Mouse (Mus musculus): ENCODE results near the gene Abhd16b. TPM values are rescaled to one million over a fixed set of nuclear protein-coding genes. Genes with fewer than 3 reads are reported as not detected.
"Not testable (repeated sequence)": the region's sequence is repeated elsewhere in the genome, so short reads cannot be mapped to it uniquely, and the experiment has no call there.

Gene Abhd16b
- polyA plus RNA-seq, 1 experiment: not detected

DNA sequence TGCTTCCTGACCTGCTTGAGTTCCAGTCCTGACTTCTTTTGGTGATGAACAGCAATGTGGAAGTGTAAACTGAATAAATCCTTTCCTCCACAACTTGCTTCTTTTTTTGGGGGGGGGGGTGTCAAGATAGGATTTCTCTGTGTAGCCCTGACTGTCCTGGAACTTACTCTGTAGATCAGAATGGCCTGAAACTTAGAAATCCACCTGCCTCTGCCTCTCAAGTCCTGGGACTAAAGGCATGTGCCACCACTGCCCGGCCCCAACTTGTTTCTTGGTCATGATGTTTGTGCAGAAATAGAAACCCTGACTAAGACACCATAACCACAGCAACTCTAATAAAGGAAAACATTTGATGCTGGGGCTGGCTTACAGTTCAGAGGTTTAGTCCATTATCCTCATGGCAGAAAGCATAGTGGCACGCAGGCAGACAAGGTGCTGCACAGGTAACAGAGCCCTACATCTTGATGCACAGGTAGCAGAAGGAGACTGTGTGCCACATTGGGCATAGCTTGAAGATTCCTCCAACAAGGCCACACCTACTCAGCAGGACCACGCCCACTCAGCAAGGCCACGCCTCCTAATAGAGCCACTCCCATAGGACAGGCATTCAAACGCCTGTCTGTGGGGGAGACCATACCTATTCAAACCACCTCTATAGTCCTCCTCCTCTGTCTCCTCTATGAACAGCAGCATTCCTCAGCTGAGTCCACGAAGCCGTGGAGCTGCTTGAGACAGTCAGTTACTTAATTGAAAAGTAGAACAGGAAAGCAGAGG lies 1.4 kb upstream of the Abhd16b start:
- TF ChIP-seq POLR2A (IDR thresholded peaks at IDR 0.05; ENCODE audit: borderline replicate concordance, insufficient read depth, low read length) (no peak), CTCF (IDR thresholded peaks at IDR 0.05; ENCODE audit: borderline replicate concordance, insufficient read depth, low read depth, low read length) (no peak)
- 42% methylated on average over 7 of the region's 7 CpGs for whole genome bisulfite sequencing
- Histone ChIP-seq H3K27ac (ENCODE audit: insufficient read depth, low read length) (no peak overlapping the region), H3K27me3 (ENCODE audit: control insufficient read depth, insufficient read depth, low read length) (no peaks in the 10 kb centered on the region), H3K4me1 (ENCODE audit: control insufficient read depth, insufficient read depth, low read length) (peaks cover 11% of the 10 kb centered on the region), H3K4me3 (replicated peaks; ENCODE audit: insufficient read depth, low read depth, low read length) (no peak overlapping the region)
- no peak for DNase-seq

DNA sequence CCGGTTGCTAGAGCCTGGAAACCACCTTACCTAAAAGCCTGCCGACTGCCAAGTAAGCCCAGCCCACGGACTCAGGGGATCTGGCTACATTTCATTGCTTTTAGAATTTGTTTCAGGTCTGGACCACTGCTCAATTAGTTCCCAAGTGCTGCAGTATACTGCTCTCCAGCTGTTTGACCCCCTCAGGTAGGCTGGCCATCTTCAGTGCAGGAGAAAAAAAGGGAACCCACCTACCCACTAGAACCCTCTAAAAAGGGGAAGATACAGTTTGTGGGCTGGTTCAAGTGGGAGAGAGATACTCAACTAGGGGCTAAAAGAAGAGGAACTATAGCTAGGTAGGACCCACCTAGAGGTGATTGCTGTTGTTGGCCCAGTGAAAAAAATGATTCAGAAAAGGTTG lies 800 bp upstream of the Abhd16b start:
- Histone ChIP-seq H3K4me3 (replicated peaks; ENCODE audit: insufficient read depth, low read depth, low read length) (no peak overlapping the region), H3K27me3 (ENCODE audit: control insufficient read depth, insufficient read depth, low read length) (no peaks in the 10 kb centered on the region), H3K4me1 (ENCODE audit: control insufficient read depth, insufficient read depth, low read length) (peaks cover 11% of the 10 kb centered on the region), H3K27ac (ENCODE audit: insufficient read depth, low read length) (no peak overlapping the region)
- DNase-seq: no peak
- no peak for TF ChIP-seq CTCF (IDR thresholded peaks at IDR 0.05; ENCODE audit: borderline replicate concordance, insufficient read depth, low read depth, low read length)
- WGBS: 64% methylated on average over 3 of the region's 3 CpGs

DNA sequence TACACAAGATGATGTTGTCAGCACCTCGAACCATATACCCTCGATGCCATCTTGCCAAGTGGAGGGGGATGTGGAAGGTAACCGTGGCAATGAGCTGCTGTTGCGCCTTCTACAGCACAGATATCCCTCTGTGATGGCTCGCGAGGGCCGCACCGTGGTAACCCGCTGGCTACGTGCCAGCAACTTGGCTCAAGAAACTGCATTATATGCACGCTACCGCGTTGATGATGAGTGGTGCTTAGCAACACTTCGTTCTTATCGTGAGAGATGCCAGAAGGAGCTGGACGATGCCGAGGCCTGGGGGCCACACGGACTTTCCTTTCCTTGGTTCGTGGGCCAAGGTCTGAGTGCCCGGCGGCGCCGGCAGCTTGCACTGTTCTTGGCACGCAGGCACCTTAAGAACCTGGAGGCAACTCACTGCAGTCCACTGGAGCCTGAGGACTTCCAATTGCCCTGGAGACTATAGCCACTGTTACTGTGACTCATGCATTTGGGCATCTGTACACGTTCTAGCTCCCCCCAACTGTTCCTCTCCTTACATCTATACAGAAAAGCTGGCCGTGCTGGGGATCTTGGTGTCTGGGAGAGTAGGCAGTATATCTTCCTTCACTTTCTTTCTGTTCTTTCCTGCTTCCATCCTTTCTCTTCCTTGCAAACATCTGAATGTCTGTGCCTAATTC lies 1.4 kb downstream of the Abhd16b start:
- WGBS: 12% methylated on average over 26 of the region's 26 CpGs

DNA sequence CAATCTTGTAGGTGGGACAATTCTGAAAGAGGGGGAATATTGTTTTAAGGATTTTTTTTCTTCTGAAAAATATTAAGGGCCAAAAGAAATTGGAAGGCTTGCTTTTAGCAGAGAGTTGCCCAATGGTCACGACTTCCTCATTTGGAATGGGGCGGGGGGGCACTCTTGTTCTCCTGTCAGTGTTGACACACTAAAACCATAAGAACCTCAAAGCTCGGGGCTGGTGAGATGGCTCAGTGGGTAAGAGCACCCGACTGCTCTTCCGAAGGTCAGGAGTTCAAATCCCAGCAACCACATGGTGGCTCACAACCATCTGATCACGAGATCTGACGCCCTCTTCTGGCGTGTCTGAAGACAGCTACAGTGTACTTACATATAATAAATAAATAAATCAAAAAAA lies 2.8 kb downstream of the Abhd16b start:
- not testable (repeated sequence) for H3K27me3 ChIP-seq (ENCODE audit: control insufficient read depth, insufficient read depth, low read length); H3K27ac ChIP-seq (ENCODE audit: insufficient read depth, low read length); DNase-seq; H3K4me3 ChIP-seq (replicated peaks; ENCODE audit: insufficient read depth, low read depth, low read length)
- WGBS: 48% methylated on average over 8 of the region's 8 CpGs
- H3K4me1 ChIP-seq (ENCODE audit: control insufficient read depth, insufficient read depth, low read length): peaks cover 11% of the 10 kb centered on the region

More for the DNA sequence above, 1.4 kb downstream of the Abhd16b start:
- TF ChIP-seq CTCF (IDR thresholded peaks at IDR 0.05; ENCODE audit: borderline replicate concordance, insufficient read depth, low read depth, low read length) (no peak), POLR2A (IDR thresholded peaks at IDR 0.05; ENCODE audit: borderline replicate concordance, insufficient read depth, low read length) (no peak)
- Histone ChIP-seq H3K27ac (ENCODE audit: insufficient read depth, low read length) (no peak overlapping the region), H3K27me3 (ENCODE audit: control insufficient read depth, insufficient read depth, low read length) (no peaks in the 10 kb centered on the region), H3K4me3 (replicated peaks; ENCODE audit: insufficient read depth, low read depth, low read length) (no peak overlapping the region), H3K4me1 (ENCODE audit: control insufficient read depth, insufficient read depth, low read length) (peaks cover 11% of the 10 kb centered on the region)
- DNase-seq: peak in 1 of 2 experiments; percentile 37

DNA sequence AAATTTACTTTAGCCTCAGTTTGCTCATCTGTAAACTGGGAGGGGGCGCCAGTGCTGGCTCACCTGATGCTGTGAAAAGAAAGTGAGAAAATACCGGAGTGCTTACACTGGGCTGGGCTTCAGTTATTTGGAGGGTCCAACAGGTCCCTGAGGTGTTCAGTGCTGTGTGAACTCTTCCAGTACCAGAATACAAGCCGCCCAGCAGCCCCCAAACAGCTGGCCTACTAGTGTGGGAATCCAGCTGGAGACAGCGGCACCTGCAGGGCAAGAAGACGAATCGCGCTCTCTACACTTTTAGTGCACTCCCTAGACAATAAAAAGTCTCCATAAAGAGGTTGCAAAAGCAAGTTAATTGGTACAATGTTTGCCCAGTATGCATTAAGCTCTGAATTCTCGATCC lies 3.3 kb downstream of the Abhd16b start:
- 13% methylated on average over 8 of the region's 8 CpGs for WGBS
- DNase-seq: peak; percentile 43 to 45
- H3K4me1 ChIP-seq (ENCODE audit: control insufficient read depth, insufficient read depth, low read length): peaks cover 11% of the 10 kb centered on the region

DNA sequence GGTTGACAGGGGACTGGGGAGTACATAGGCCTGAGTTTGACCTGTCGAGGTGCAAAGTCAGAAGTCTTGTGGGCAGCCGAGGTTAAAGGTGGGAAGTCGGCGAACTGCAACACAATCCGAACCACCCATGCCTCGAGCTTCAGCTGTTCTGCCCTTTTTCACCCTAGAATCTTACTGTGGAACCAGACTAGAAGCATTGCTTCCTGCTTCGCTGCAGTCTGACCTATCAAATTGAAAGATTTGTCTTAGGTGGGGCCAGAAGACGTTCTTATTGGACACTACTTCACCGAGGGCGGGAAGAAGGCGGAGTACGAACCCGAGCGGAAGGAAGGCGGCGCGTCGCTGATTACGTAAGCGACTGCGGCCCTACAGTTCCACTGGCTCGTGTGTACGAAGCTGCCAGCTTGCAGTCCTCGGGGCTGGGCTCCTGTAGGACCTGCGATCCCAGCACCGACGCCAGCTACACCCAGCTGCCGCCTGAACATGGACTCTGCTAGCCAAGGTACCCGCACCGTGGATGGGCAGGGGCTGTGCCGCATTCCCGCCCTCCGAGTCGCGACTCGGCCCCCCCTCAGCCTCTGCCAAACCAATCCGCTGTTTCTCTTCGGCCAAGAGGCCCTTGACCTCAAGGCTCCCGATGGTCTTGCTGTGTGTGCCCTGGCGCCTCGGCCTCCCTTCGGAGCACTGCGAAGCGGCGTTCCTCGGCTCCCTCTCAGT lies 4.0 kb downstream of the Abhd16b start, which contains the start of gene Tpd52l2:
TSS of gene Tpd52l2 (plus strand) at position 312 of the 717 bp plus-strand sequence.
- WGBS: under 1% methylated on average over 46 of the region's 46 CpGs
- DNase-seq: peak; percentile 92 to 96
- H3K4me1 ChIP-seq (ENCODE audit: control insufficient read depth, insufficient read depth, low read length): peaks cover 11% of the 10 kb centered on the region
- peak within 1 kb of the TSS; percentile 54 for H3K27ac ChIP-seq (ENCODE audit: insufficient read depth, low read length)
- H3K27me3 ChIP-seq (ENCODE audit: control insufficient read depth, insufficient read depth, low read length): no peaks in the 10 kb centered on the region
- peak; percentile 85 for TF ChIP-seq POLR2A (IDR thresholded peaks at IDR 0.05; ENCODE audit: borderline replicate concordance, insufficient read depth, low read length)
- TF ChIP-seq CTCF (IDR thresholded peaks at IDR 0.05; ENCODE audit: borderline replicate concordance, insufficient read depth, low read depth, low read length): no peak
- peak within 1 kb of the TSS; percentile 78 for H3K4me3 ChIP-seq (replicated peaks; ENCODE audit: insufficient read depth, low read depth, low read length)

More for the DNA sequence above, 3.3 kb downstream of the Abhd16b start:
- Histone ChIP-seq H3K27ac (ENCODE audit: insufficient read depth, low read length) (peak overlapping the region; percentile 43; the same call in 1 of the 2 replicates), H3K4me3 (replicated peaks; ENCODE audit: insufficient read depth, low read depth, low read length) (peak overlapping the region; percentile 78), H3K27me3 (ENCODE audit: control insufficient read depth, insufficient read depth, low read length) (no peaks in the 10 kb centered on the region)
- TF ChIP-seq POLR2A (IDR thresholded peaks at IDR 0.05; ENCODE audit: borderline replicate concordance, insufficient read depth, low read length) (no peak), CTCF (IDR thresholded peaks at IDR 0.05; ENCODE audit: borderline replicate concordance, insufficient read depth, low read depth, low read length) (peak; percentile 57; the same call in 1 of the 2 replicates)

DNA sequence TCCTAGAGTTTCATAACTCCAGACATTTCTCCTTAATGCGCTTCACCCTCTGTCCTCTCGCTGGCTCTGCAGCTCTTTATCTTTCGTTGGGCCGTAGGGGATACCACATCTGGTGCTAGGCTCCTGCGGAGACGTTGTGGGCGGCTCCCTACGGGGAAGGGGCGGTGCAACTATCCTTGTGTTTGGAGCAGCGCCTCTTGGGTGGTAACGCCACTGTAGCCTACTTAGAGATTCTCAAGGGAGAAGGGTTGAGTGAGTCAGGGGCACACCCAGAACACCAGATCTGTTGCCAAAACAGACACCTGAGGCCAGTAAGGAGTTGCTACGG lies 4.5 kb downstream of the Abhd16b start:
- TF ChIP-seq CTCF (IDR thresholded peaks at IDR 0.05; ENCODE audit: borderline replicate concordance, insufficient read depth, low read depth, low read length) (no peak), POLR2A (IDR thresholded peaks at IDR 0.05; ENCODE audit: borderline replicate concordance, insufficient read depth, low read length) (no peak)
- Histone ChIP-seq H3K27me3 (ENCODE audit: control insufficient read depth, insufficient read depth, low read length) (no peaks in the 10 kb centered on the region), H3K4me1 (ENCODE audit: control insufficient read depth, insufficient read depth, low read length) (peaks cover 11% of the 10 kb centered on the region), H3K4me3 (replicated peaks; ENCODE audit: insufficient read depth, low read depth, low read length) (peak overlapping the region; percentile 77), H3K27ac (ENCODE audit: insufficient read depth, low read length) (peak overlapping the region; percentile 54)
- peak in 1 of 2 experiments; percentile 42 for DNase-seq
- WGBS: under 1% methylated on average over 12 of the region's 12 CpGs
